Mouse (Mus musculus): ENCODE data around the gene Slamf6. TPM values are rescaled to one million over a fixed set of nuclear protein-coding genes. Genes with fewer than 3 reads are reported as not detected.

Gene Slamf6
- polyA plus RNA-seq, 1 experiment from 2014 or later: 0.29 TPM

- Histone ChIP-seq H3K27me3 (no peaks in the 10 kb centered on the region), H3K4me3 (replicated peaks) (no peak overlapping the region), H3K4me1 (no peaks in the 10 kb centered on the region), H3K27ac (no peak overlapping the region), H3K4me2 (no peak overlapping the region), H3K36me3 (no peaks in the 10 kb centered on the region), H3K9ac (no peak overlapping the region), H3K9me3 (replicated peaks) (no peaks in the 10 kb centered on the region)
- ATAC-seq (replicated peaks; ENCODE audit: low FRiP score): no peak
- 81% methylated on average over 3 of the region's 3 CpGs for WGBS
Measured at GRCm38 (mm10) chr1:171924900-171925299, 7.6 kb downstream of the Slamf6 start.

- H3K4me2 ChIP-seq: no peak overlapping the region
- H3K36me3 ChIP-seq: no peaks in the 10 kb centered on the region
- ATAC-seq (replicated peaks; ENCODE audit: low FRiP score): no peak
- no peak overlapping the region for H3K9ac ChIP-seq
- H3K27me3 ChIP-seq: no peaks in the 10 kb centered on the region
- no peak overlapping the region for H3K27ac ChIP-seq
- no peaks in the 10 kb centered on the region for H3K4me1 ChIP-seq
- 57% methylated on average over 3 of the region's 3 CpGs for WGBS
- no peaks in the 10 kb centered on the region for H3K9me3 ChIP-seq (replicated peaks)
- no peak overlapping the region for H3K4me3 ChIP-seq (replicated peaks)
Measured at GRCm38 (mm10) chr1:171933851-171934250, 16.5 kb downstream of the Slamf6 start.

DNA sequence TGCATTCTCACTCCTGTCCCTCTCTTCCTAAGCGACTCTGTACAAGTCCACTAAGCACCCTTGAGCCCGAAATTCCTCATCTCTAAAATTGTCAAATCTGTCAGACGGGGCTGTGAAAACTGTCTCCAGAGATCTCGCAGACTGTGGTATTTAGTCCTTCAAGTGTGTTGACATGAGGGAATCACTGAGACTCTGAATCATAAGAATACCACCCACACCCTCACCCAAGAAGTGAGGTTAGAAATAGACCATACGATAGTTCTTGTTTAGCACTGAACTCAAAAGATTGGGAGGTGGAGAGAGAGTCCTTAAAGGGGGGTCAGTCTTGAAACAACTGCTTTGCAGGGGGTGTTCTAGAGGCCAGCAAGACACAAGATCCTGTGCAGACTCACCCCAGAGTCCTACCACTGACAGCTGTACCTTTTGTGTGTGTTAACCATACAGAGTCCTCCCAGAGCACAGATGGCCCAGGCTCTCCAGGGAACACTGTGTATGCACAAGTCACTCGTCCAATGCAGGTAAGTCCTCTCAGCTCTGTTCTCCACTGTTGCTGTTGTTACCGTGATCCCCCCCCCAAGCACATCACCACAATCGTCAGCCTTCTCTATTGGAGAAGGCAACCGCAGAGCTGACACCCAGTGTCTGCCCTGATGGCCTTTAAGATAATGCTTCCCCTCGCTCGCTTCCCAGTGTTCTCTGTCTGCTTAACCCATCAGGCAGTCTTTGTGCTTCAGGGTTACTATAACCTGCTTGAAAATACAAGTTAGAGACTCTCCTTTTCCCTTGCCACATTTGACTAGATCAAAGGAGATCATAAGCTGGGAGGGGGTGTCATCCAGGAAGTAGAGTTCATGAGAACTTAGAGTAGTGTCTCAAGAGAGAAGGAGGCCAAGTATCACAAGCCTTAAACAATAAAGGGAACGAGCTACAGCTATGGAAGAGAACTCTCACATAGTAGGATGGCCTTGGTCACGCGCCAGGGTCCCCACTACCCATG lies 21.9 kb downstream of the Slamf6 start:
- 81% methylated on average over 14 of the region's 14 CpGs for WGBS

DNA sequence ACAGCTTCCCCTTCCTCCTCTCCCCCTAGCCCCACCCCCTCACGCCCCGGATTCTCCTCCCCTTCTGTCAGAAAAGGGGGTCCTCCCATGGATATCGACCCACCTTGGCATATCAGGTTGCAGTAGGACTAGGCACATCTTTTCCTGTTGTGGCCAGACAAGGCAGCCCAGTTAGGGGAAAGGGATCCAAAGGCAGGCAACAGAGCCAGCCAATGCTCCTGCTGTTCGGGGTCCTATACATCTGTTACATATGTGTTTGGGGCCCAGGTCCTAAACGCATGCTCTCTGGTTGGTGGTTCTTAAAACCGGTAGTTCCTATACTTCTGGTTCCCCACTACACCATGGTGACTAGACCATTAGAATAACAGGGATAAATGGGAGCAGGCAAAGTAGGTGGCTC lies 23.3 kb downstream of the Slamf6 start:
- no peak overlapping the region for H3K9ac ChIP-seq
- no peak overlapping the region for H3K4me2 ChIP-seq
- no peak overlapping the region for H3K27ac ChIP-seq
- no peak for ATAC-seq (replicated peaks; ENCODE audit: low FRiP score)
- no peaks in the 10 kb centered on the region for H3K27me3 ChIP-seq
- H3K36me3 ChIP-seq: no peaks in the 10 kb centered on the region
- no peak overlapping the region for H3K4me3 ChIP-seq (replicated peaks)
- WGBS: 78% methylated on average over 6 of the region's 6 CpGs
- H3K4me1 ChIP-seq: no peaks in the 10 kb centered on the region
- no peaks in the 10 kb centered on the region for H3K9me3 ChIP-seq (replicated peaks)

More for the DNA sequence above, 21.9 kb downstream of the Slamf6 start:
- Histone ChIP-seq H3K4me2 (no peak overlapping the region), H3K36me3 (no peaks in the 10 kb centered on the region), H3K27me3 (no peaks in the 10 kb centered on the region), H3K4me3 (replicated peaks) (no peak overlapping the region), H3K9me3 (replicated peaks) (no peaks in the 10 kb centered on the region), H3K4me1 (no peaks in the 10 kb centered on the region), H3K9ac (no peak overlapping the region), H3K27ac (no peak overlapping the region)
- ATAC-seq (replicated peaks; ENCODE audit: low FRiP score): no peak

DNA sequence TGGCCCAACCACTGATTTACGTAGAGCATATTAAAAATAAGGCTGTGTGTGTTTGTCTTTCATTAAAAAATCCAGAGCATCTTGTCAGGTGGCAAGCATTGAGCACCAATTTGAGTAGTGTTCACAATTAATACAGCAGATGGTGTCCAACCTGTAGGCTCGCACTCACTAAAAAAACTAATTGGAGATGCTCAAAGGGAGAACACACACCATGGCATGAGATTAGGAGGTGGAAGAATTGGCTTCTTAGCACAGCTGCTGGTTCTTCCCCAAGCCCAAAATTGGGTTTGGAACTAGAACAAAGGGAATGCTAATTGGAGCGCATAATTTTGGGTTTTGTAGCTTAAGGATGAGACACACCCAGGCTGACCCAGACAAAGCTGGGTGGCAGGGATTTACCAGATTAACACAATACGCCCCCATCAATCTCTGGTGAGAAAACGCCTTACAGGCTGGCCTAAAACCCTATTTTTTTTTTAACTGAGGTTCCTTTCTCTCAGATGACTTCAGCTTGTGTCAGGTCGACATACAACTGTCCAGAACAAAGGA lies 29.2 kb downstream of the Slamf6 start:
- Histone ChIP-seq H3K27me3 (no peaks in the 10 kb centered on the region), H3K4me3 (replicated peaks) (no peak overlapping the region), H3K4me1 (no peaks in the 10 kb centered on the region), H3K9me3 (replicated peaks) (no peaks in the 10 kb centered on the region), H3K27ac (no peak overlapping the region), H3K36me3 (no peaks in the 10 kb centered on the region), H3K4me2 (no peak overlapping the region), H3K9ac (no peak overlapping the region)
- ATAC-seq (replicated peaks; ENCODE audit: low FRiP score): no peak
- WGBS: 78% methylated on average over 6 of the region's 6 CpGs

DNA sequence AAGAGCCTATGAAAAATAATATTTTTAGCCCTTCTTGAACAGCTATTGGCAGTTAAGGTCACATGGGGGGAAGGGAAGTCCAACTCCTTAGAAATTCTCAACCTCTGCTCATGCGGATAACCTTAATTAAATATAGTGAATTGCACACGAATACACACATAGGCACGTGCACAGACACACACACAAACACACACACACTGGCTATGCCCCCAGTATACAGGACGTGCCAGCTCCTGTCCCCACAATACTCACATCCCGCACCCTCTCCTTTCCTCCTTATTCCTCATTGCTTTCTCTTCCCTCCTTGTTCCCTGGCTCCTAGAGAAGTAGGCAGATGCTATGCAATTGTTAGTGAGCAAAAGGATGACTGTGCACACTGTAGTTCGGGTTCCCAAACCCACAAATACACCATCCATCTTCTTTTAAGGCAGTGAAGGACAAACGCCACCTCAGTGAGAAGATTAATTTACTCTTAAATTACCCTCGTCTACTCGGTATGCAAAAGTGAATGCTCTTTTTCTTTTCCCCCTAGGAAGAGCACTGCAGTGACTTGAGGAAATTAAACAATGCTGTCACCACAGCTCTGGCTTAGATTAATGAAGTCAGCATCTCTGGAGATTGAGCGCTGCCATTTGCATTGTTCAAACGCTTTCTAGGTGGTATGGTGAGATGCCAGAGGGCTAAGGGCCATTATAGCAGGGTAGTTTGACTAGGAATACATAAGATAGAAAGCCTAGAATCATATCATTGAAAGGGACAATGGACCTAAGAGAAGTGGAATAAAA lies 31.0 kb downstream of the Slamf6 start:
- WGBS: 78% methylated on average over 11 of the region's 11 CpGs
- H3K4me2 ChIP-seq: no peak overlapping the region
- H3K9me3 ChIP-seq (replicated peaks): no peaks in the 10 kb centered on the region
- no peaks in the 10 kb centered on the region for H3K27me3 ChIP-seq
- H3K4me3 ChIP-seq (replicated peaks): no peak overlapping the region
- no peak overlapping the region for H3K27ac ChIP-seq
- H3K36me3 ChIP-seq: no peaks in the 10 kb centered on the region
- no peak overlapping the region for H3K9ac ChIP-seq
- no peaks in the 10 kb centered on the region for H3K4me1 ChIP-seq
- no peak for ATAC-seq (replicated peaks; ENCODE audit: low FRiP score)

DNA sequence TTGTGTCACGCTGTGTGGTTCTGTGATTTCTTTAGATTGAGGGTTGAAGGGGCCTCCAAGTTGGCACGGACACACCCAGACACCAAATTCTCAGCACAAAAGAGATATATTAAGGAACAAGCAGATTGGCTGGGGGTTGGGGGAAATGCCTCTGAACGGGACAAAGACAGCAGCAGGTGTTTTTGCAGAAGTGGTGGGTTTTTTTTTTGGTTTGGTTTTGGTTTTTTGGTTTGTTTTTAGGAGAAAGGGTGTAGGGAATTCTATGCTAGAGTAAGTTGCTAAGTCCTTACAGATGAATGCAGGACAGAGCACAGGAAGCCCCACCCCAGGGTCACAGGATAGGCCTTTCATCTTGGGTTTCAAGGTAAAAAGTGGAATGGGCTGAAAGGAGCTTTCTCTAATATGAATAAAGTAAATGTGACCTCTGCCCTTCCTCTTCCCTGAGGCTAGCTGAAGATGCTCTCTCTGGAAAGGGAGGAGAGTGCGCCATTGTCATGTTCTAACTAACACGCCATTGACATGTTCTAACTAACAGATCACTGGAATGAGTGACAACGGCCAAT lies 31.7 kb downstream of the Slamf6 start:
- WGBS: 86% methylated on average over 6 of the region's 6 CpGs
- H3K36me3 ChIP-seq: no peaks in the 10 kb centered on the region

DNA sequence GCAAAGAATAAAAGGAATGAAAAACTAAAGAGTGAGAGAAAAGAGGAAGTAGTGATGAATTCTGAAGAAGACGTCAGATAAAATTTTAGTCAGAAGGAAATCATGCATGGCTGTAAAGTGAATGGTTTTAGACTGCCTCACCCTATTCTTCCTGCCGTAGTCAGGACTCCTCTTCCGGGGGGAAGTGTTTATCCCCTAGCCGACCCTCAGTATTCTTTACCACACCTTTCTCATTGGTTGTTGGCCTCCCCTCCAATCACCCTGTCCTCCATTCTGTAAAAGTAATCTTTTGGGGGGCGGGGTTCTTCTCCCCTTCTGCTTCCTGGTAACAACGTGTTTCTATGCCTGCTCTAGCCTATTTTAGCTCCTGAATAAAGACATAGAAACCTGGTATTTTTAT lies 37.8 kb downstream of the Slamf6 start:
- Histone ChIP-seq H3K27me3 (no peaks in the 10 kb centered on the region), H3K4me1 (no peaks in the 10 kb centered on the region), H3K9me3 (replicated peaks) (no peaks in the 10 kb centered on the region), H3K27ac (no peak overlapping the region), H3K36me3 (no peaks in the 10 kb centered on the region), H3K9ac (no peak overlapping the region), H3K4me3 (replicated peaks) (no peak overlapping the region), H3K4me2 (no peak overlapping the region)
- 68% methylated on average over 6 of the region's 6 CpGs for WGBS
- no peak for ATAC-seq (replicated peaks; ENCODE audit: low FRiP score)

More for the DNA sequence above, 31.7 kb downstream of the Slamf6 start:
- Histone ChIP-seq H3K9me3 (replicated peaks) (no peaks in the 10 kb centered on the region), H3K4me3 (replicated peaks) (no peak overlapping the region), H3K27ac (no peak overlapping the region), H3K4me1 (no peaks in the 10 kb centered on the region), H3K4me2 (no peak overlapping the region), H3K9ac (no peak overlapping the region), H3K27me3 (no peaks in the 10 kb centered on the region)
- ATAC-seq (replicated peaks; ENCODE audit: low FRiP score): no peak

DNA sequence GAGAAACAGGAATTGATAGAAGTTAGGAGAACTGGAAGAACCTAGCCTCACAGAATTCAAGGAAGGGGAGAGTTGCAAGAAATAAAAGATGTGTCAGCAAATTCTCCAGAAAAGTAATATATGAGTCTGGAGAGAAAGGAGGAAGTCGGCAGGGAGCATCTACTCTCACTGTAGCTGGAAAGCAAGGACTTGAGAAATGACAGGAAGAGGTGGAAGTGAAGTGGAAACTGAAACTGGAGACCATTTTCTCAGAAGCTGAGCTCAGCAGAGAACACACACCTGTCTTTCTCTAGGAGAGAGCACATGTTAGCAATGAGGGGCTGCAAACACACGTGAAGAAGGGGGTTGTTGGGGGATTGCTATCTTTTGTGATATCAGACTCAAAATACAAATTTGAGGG lies 40.1 kb downstream of the Slamf6 start:
- H3K4me3 ChIP-seq (replicated peaks): no peak overlapping the region
- no peak overlapping the region for H3K9ac ChIP-seq
- H3K27ac ChIP-seq: no peak overlapping the region
- 32% methylated on average over 2 of the region's 2 CpGs for WGBS
- no peak for ATAC-seq (replicated peaks; ENCODE audit: low FRiP score)
- H3K36me3 ChIP-seq: no peaks in the 10 kb centered on the region
- H3K9me3 ChIP-seq (replicated peaks): no peaks in the 10 kb centered on the region
- no peaks in the 10 kb centered on the region for H3K4me1 ChIP-seq
- no peak overlapping the region for H3K4me2 ChIP-seq
- no peaks in the 10 kb centered on the region for H3K27me3 ChIP-seq

DNA sequence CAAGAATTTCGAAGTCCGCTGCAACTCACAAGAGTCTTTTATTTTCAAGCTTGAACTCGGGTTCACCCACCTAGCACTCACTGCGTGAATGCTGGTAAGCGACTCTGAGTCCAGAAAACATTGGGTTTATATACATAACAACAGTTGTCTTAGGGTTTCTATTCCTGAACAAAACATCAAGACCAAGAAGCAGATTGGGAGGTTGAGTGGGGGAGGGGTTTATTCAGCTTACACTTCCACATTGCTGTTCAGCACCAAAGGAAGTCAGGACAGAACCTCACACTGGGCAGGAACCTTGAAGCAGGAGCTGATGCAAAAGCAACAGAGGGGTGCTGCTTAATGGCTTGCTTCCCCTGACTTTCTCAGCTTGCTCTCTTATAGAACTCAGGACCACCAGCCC lies 43.4 kb downstream of the Slamf6 start:
- H3K4me3 ChIP-seq (replicated peaks): no peak overlapping the region
- 93% methylated on average over 5 of the region's 5 CpGs for WGBS
- H3K27ac ChIP-seq: no peak overlapping the region
- no peaks in the 10 kb centered on the region for H3K27me3 ChIP-seq
- no peak overlapping the region for H3K9ac ChIP-seq
- no peaks in the 10 kb centered on the region for H3K36me3 ChIP-seq
- no peak for ATAC-seq (replicated peaks; ENCODE audit: low FRiP score)
- H3K4me2 ChIP-seq: no peak overlapping the region
- no peaks in the 10 kb centered on the region for H3K9me3 ChIP-seq (replicated peaks)
- H3K4me1 ChIP-seq: no peaks in the 10 kb centered on the region

DNA sequence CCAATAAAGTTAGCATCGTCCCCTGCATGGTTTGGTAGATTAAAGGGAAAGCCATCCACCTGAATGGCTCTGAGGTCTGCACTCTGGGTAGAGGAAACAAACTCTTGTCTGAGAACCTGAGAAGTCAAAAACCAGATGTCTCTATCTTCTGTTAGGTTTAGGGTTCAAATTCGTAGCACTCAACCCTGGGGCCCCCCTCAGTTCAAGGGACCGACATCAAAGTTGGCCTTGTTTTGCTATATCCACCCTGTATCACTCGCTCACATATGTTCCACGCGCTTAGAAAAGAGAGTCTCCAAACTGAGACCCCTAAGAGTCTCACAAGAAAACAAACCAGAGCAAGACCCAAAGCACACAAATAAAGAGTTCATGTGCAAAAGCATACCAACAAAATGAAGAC lies 44.4 kb downstream of the Slamf6 start:
- no peak overlapping the region for H3K4me2 ChIP-seq
- H3K27me3 ChIP-seq: no peaks in the 10 kb centered on the region
- no peak overlapping the region for H3K4me3 ChIP-seq (replicated peaks)
- no peak overlapping the region for H3K9ac ChIP-seq
- no peak overlapping the region for H3K27ac ChIP-seq
- no peaks in the 10 kb centered on the region for H3K9me3 ChIP-seq (replicated peaks)
- no peak for ATAC-seq (replicated peaks; ENCODE audit: low FRiP score)
- no peaks in the 10 kb centered on the region for H3K36me3 ChIP-seq
- no peaks in the 10 kb centered on the region for H3K4me1 ChIP-seq
- 82% methylated on average over 6 of the region's 6 CpGs for WGBS

GRCm38 (mm10) chr1:171963613-171964012 lies 46.3 kb downstream of the Slamf6 start:
- 58% methylated on average over 6 of the region's 6 CpGs for WGBS
- ATAC-seq (replicated peaks; ENCODE audit: low FRiP score): no peak
- Histone ChIP-seq H3K4me2 (no peak overlapping the region), H3K27ac (no peak overlapping the region), H3K9me3 (replicated peaks) (no peaks in the 10 kb centered on the region), H3K9ac (no peak overlapping the region), H3K4me3 (replicated peaks) (no peak overlapping the region), H3K27me3 (no peaks in the 10 kb centered on the region), H3K4me1 (no peaks in the 10 kb centered on the region), H3K36me3 (no peaks in the 10 kb centered on the region)
